Mouse (Mus musculus) right cerebral cortex, postnatal 14 days (tissue): ENCODE results near the gene Rev3l.

Source experiments
- DNase-seq: peaks from one replicate; pipeline ENCODE4 v3.0.0; 2022

Rev3l gene

GRCm38 (mm10) chr10:39731736-39732265, at the start of gene Rev3l:
TSS of gene Rev3l (plus strand) at chr10:39732118.
- peak; percentile 95 for DNase-seq

- no peak for DNase-seq
These were observed 49.4 kb upstream of the Rev3l start for GRCm38 (mm10) chr10:39682556-39682955.

- no peak for DNase-seq
These were observed 48.4 kb upstream of the Rev3l start for GRCm38 (mm10) chr10:39683481-39683880.

- peak; percentile 24 for DNase-seq
These were observed 45.1 kb upstream of the Rev3l start for GRCm38 (mm10) chr10:39686811-39687210.

- no peak for DNase-seq
These were observed 44.1 kb upstream of the Rev3l start for GRCm38 (mm10) chr10:39687851-39688250.

GRCm38 (mm10) chr10:39691351-39692064, 40.4 kb upstream of the Rev3l start:
- no peak for DNase-seq

GRCm38 (mm10) chr10:39692152-39692551, 39.8 kb upstream of the Rev3l start:
- no peak for DNase-seq

GRCm38 (mm10) chr10:39707717-39708510, 24.0 kb upstream of the Rev3l start:
- DNase-seq, result no peak

GRCm38 (mm10) chr10:39716936-39717335, 15.0 kb upstream of the Rev3l start:
- DNase-seq, result no peak

GRCm38 (mm10) chr10:39730976-39731735, 762 bp upstream of the Rev3l start:
- DNase-seq, result peak; percentile 90

GRCm38 (mm10) chr10:39732266-39733100, 565 bp downstream of the Rev3l start:
- DNase-seq, result peak; percentile 81

- DNase-seq, result no peak
These were observed 1.1 kb downstream of the Rev3l start for GRCm38 (mm10) chr10:39733101-39733399.

- DNase-seq, result no peak
These were observed 1.6 kb downstream of the Rev3l start for GRCm38 (mm10) chr10:39733421-39733930.

GRCm38 (mm10) chr10:39736187-39736586, 4.3 kb downstream of the Rev3l start:
- DNase-seq, result no peak

GRCm38 (mm10) chr10:39742057-39742456, 10.1 kb downstream of the Rev3l start:
- no peak for DNase-seq

GRCm38 (mm10) chr10:39764752-39765151, 32.8 kb downstream of the Rev3l start:
- no peak for DNase-seq

- DNase-seq, result no peak
These were observed 34.8 kb downstream of the Rev3l start for GRCm38 (mm10) chr10:39766702-39767101.

- DNase-seq, result peak; percentile 8
These were observed 40.3 kb downstream of the Rev3l start for GRCm38 (mm10) chr10:39772259-39772658.

- DNase-seq, result no peak
These were observed 42.2 kb downstream of the Rev3l start for GRCm38 (mm10) chr10:39773940-39774726.

- DNase-seq, result no peak
These were observed 45.0 kb downstream of the Rev3l start for GRCm38 (mm10) chr10:39776927-39777326.

GRCm38 (mm10) chr10:39778305-39778704, 46.4 kb downstream of the Rev3l start:
- no peak for DNase-seq
